Mouse (Mus musculus) Muller cell, postnatal 12 days (primary cell): ENCODE results near the gene Ppil4.

Source experiments
- DNase-seq: peaks from one replicate; pipeline ENCODE4 v3.0.0-alpha.2; 2015; ENCODE audit errors: inconsistent ontology term

Ppil4 gene

DNA sequence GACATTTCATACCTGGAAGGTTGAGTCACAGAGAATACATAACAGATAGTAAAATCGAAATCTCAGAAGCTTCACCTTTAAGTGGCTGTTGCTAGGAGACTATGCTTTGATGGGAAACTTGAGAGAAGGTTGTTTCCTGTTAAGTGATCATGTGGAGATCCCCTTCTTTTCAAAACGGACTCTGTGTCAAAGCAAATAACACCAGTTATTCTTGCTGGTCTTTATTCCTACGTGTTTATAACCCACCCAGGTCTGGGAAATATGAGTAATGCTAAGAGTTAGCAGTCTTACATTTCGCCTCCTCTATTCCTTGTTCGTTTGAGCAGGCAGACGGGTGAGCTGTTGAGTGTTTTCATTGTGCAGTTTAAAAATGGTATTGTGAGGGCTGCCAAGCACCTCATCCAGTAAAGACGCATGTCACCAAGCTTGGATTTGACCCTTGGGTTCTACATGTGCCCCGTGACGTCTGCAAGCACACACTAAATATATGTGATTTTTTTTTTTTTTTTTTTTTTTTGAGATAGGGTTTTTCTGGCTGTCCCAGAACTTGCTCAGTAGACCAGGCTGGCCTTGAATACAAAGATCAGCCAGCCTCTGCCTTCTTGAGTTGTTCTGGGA lies 32.1 kb downstream of the Ppil4 start:
- DNase-seq, result no peak

DNA sequence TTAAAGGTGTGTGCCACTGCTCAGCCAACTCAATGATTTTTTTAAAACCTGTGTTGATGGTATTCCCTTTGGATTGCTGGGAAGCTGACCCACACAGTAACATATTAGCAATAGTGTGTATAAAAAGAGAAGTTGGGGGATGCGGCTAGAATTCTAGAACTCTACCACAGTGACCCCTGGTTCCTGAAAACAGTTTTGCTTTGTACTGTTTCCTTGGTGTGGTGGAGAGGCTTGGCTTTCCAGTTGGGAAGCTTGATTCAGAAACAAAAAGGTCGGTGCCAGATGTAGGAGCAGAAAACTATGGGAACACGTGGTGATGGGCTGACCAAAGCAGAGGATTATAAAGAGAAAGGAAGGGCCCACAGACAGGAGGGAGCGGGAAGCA lies 32.6 kb downstream of the Ppil4 start:
- no peak for DNase-seq

DNA sequence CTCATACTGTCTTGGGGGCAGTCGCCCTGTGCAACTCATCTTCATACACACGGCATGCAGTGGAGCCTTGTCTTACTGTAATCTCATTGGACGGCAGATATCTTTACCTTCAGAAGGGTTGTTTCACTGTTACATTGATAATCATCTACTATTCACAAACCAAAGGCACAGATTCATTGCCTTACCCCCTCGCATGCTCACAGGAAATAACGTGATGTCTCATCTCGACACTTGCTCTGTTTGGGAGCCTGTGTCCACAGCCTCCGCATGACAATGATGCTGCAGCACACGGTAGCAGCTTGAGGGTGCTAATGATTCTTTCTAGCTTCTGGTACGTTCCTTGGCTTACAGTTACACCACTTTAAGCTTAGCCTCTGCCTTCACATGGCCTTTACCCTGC lies 33.4 kb downstream of the Ppil4 start:
- no peak for DNase-seq

DNA sequence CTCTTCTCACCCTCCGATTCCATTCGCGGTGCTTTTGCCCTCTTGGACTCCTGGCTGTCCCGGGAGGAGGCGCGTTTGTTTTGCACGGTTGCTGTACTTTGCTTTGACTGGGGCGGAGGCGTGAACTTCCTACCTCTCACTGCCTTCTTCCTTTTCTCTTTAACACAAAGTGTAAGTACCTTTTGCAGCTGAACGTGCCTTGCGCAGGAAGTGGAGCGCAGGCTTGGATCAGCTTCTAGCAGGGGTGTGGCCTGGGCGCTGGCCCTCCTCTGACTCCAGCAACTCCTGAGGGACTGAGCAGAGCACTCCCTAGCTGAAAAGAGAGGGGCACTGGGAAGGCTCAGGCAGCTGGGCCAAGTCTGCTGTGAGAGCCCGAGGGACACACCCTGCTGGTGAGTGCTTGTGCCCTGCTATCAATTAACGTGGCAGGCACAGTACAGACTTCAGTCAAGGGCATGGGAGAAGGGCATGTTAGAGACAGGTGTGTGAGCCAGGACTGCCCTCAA lies 39.5 kb downstream of the Ppil4 start, which contains the start of gene Zc3h12d:
Zc3h12d (plus strand) TSS at position 300 of the 506 bp plus-strand sequence.
- DNase-seq, result peak; percentile 22

DNA sequence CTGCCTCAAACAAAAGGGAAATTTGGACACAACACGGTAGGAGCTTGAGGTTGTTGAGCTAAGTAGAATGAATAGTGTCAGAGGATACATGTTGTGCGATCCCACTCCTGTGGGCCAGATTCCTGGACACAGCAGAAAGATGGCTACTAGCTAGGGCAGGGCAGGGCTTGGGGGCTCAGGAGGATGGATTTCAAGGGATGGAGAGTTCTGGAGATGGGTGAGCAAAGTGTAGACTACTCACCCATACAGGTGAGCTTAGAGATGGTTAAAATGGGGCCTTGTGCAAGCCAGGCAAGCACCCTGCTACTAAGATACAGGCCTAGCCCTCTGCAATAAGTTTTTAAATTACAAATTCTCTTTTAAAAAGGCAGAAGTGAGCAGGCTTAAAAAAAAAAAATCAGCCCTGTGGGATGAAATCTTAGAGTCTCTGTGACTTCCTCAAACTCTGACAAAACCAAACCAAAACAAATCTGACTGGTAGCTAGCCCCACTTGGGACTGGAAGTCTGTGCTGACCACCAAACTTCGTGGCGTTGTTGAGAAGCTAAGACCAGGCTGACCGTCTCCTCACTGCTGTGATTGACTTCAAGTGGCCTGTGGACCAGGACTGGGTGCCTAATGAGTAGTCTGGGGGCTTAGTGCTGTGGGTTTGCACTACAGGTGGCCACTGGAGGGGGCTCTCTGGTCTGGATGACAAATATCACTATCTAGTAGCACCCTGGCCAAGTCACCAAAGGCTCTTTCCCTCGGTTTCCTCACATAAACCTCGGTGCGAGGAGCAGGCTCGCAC lies 40.9 kb downstream of the Ppil4 start:
- no peak for DNase-seq

DNA sequence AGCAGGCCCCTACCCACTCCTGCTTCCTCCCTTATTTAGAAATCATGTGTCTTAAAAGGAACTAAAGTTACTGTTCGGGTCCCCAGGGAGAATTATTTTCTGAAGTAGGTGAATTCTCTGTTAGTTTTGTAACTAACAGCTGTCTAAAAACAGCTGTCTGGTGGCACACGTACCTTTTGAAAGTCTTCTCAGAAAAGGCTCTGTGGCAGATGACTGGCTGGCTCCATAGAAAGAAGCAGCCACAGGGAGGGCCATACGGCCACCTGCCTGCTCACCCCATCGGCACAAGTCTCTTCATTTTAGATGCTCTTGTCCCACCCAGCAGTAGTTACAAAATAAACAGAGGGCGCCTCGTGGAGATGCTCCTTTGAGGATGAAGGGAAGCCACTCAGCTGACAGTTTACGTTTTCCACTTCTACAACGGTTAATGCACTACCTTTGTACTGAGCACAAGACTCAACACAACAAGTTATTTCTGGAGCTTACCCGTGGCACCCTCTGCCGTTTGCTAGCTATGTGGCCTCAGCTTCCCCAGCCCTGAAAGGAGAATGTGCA lies 42.1 kb downstream of the Ppil4 start:
- no peak for DNase-seq

DNA sequence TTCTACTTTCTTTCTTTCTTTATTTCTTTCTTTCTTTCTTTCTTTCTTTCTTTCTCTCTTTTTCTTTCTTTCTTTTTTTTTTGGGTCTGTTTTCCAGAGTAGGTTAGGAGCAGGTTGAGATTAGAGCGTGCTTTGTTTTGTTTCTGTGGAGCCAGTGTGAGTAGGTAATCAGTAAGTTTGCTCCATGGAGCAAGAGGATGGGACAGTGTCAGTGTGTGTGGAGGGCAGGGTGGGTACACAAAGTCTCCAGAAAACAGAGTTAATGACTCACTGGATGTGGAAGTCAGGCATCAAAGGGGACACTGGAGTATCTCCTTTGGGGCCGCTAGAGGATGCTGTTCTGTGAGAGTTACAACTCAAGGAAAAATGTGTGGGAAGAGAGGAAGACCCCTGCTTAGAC lies 44.2 kb downstream of the Ppil4 start:
- DNase-seq, result no peak

DNA sequence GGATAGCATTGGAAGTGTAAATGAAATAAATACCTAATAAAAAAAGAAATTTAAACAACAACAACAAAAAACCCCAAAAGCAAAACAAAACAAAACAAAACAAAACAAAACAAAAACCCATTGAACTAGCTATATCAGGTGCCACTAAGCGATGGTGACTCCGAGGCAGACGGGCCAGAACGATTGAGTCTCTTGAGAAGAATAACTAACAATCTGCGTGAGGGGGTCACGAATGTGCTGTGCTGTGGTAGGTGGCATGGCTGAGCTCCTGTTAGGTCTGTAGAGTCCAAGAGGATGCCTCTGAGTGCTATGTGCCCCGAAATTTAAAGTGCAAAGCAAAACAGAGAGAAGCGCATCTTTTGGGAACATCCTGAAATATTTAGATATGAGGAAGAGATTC lies 44.8 kb downstream of the Ppil4 start:
- DNase-seq, result no peak

DNA sequence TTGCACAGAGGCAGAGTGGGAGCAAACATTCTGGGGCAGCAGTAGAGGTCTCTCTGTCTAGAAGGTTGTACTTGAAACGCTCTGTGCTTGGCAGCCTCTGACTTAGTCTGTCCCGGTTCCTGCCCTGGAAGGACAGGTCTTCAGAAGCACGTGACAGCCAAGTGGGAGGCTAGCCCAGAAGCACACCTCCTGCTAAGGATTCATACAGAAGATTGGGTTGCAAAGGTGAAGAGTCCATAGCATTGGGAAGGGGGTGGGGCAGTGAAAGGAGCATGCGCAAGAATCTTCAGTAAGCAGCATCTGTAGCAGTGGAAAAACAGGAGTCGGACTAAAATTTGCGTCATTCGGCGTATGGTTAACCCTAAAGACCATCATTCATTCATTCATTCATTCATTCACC lies 45.3 kb downstream of the Ppil4 start:
- no peak for DNase-seq

DNA sequence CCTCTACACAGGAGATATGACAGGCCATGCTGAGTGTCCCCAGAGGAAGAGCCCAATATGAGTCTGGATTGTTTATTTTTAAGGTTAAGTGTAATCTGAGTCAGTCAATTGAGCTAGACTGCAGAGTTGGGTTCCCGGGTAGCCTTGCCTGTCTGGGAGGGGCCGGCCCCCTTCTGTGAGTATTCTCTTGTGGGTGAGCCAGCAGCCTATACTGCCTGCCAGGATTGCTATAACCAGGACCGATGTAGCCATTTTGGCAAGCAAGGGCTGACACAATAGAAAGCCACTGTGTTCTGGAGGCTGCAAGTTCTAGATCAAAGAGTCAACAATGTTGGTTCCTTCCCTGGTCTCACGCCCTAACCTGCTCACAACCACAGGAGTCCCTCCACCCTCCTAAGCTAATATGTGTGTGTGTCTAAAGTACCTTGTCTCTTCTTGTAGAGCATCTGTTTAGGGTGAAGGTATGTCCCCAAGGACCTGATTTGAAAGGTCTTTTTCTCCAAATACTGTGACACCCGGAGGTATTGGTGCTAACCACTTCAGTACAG lies 46.3 kb downstream of the Ppil4 start:
- DNase-seq, result no peak

DNA sequence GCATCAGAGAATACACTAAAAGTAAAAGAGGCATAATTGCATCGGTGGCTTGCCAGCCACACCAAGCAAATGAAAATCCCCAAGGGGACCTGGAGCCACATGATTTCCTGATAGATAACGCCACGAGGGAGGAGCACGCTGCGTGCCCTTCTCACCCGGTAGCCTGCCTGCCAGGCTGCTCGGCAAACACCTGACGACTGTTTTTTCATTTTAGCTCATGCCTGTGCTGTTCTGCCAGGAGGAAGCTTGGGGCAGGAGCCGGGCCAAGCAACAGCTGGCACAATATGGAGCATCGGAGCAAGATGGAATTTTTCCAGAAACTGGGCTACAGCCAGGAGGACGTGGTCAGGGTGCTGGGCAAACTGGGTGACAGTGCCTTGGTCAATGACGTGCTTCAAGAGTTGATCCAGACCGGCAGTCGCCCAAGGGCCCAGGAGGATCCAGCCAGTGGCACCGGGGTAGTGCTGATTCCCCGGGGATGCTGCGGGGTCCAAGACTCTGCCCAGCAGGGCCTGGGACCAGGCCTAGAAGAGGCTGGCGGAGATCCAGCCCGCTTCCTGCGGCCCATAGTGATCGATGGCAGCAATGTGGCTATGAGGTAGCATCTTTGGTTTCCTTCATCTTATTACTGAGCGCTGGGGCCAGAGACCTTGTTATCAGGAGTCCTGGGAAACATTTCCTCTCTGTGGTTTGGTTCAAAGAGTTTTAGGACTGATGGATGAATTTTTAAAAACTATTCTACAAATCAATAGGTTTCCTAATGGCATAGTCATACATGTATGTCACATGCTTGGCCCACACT lies 47.1 kb downstream of the Ppil4 start:
- no peak for DNase-seq

DNA sequence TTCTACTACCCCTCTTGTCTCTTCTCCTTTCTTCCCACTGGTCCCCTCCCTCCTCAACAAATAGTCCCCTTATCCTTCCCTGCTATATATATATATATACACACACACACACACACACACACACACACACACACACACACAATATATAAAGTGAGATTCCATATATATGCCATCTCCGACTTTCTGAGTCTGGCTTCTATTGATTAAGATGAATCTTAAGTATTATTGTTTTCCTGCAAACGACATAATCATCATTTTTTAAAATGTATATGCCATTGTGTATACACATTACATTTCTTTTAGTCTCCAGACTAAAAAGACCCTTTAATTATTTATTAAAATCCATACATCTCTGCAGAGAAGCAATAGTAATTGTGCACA lies 47.7 kb downstream of the Ppil4 start:
- no peak for DNase-seq

DNA sequence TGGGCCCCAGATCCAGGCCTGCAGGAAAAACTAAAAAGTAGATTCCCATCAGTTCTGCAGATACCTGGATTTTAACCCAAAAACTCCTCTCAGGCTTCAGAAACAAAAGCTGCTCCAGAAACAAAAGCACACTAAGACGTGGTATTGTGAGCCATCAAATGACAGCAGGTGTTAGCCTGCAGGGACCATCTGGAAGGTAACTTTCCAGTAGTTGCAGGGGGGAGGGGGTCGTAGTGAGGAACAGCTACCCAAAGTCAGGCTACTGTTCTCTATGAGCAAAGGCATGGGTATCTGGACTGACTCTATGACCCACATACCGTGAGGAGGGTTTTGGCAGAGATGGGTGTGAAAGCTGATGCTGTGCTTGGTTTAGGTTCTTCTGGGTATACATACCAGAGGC lies 48.1 kb downstream of the Ppil4 start:
- no peak for DNase-seq

DNA sequence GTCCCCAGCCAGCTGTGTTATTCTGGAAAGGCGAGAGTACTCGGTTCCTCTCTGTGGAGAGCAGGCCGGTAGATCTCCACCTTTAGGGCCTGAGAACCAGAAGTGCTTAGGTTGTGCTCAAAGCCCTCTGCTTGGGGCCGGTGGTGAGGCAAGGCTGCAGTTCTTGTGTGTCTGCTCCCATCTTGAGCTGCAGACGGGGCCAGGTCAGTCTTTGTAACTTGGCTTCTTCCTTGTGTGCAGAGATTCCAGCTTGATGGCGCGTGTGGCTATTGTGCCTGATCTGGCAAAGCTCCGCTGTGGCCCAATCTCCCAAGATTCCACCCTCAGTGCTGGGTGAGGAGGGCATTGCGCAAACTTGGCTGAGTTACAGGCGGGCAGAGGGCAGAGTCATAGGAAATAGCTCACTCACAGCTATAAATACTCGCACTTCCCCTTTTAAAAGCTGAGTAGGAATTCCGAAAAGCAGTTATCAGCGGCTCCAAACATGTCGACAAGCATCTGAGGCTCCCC lies 48.9 kb downstream of the Ppil4 start:
- peak; percentile 44 for DNase-seq

DNA sequence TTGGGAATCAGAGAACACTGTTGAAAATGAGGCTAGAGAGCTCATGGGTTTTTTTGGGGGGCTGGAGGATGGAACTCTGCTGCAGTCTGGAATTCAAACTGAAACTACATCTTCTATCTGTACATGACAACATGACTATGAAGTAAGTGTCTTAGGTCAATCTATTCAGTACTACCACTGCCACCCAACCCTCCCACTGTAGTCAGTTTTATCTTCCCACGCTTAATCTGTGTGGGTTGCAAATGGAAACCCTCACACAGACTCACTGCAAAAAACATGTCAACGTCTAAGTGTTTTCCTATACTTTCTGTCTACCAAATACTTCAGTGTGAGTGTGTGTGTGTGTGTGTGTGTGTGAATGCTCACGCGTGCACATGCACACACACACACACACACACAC lies 50.5 kb downstream of the Ppil4 start:
- DNase-seq, result no peak

DNA sequence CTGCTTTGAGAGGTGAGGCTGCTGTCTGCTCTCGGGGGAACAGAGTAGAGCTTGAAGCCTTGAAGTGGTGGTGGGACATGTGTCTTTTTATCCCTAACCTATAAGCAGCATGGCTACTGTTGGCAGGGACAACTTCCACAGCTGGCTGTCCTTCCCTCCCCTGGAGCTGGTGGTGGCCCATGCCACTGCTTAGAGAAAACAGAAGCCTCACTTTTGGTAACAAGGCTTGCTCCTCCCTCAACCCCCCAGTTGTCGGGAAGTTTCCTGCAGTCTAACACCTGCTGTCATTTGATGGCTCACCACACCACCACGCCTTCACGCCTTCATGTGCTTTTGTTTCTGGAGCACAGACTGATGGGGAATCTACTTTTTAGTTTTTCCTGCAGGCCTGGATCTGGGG lies 51.5 kb downstream of the Ppil4 start:
- DNase-seq, result no peak

DNA sequence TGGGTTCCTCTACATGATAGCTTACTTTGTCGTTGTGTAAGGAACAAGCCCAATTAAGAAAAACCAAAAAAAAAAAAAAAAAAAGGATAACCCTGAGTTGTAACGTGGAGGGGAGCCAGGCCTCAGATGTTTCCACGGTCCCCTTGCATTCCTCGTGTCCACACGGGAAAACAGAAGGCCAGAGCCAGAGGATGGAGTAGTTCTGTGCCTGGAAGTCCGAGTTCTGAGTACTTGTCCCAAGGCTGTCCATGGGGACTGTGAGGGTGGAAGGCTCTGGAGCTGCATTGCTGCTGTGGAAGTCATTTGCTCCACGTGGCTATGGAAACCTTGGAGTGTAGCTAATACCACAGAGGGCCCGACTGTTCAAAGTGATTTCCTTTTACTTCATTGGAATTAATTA lies 52.4 kb downstream of the Ppil4 start:
- DNase-seq, result no peak

DNA sequence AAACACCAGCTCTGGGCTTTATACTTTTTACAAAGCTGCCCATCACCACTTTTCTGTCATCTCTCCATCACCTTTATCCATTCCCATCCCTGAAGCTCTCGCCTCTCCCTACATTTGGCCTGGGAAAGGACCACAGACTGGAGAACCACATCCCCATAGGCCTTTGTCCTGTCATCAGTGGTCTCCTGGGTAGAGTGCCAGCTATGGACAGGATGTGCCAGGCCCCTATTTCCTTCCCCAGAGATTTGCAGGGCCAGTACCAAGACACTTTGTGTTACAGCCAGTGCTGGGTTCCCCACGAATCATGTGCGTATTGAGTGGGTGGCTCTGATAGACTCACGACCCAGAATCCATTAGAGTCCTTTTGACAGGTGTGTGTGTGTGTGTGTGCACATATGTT lies 53.3 kb downstream of the Ppil4 start:
- no peak for DNase-seq

DNA sequence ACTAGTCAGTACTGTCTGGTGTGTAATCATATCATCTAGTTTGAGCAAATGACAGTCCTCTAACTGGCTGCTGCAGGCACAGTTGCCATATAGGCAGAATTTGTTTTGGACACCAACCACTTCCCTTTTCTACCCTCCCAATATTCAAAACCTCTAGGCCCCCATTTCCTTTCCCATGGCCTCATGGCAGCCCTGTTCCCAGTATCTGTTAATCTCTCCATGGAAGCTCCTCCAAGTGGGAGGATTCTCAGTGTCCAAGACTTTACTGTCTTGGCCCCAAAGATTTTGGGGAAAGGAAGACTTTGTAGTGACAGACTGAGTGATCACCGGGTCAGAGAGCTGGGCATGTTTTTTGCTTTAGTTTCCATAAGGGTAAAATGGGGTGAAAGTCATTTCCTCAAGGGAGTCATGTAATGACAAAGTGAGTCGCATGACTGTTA lies 54.5 kb downstream of the Ppil4 start:
- DNase-seq, result no peak

DNA sequence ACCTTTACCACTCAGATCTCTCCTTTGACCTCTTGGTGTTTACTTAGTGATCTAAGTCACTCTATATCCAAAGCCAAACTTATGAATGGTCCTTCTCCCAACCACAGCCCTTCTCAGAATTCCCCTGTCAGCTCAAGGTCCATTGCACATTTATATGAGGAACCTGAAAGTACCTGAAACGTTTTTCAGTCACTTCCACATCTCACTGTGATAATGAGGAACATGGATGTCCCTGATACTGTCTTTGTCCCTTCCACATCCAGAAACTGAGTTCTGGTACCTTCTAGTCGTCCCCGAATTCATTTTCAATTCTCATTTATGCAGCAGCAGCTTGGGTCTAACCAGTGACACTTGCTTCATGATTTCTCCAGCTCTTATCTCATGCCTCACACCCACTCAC lies 59.2 kb downstream of the Ppil4 start:
- DNase-seq, result no peak

DNA sequence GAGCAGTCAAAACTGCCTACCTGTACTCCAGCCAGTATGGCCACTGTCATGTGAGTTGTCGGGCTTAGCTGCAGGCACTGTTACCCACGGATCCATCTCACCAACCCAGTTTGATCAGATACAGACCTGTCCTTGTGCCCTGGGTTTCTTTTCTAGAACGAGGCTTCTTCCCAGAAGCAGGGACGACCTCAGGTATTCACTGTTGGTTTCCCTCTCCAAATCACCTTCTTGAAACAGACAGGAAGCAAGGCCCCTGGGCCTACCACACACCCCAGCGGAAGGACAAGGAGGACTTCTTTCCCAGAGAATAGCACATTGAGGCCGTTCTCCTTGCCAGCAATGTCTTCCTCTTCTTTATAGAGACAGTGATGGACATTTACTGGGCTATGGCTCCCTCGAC lies 67.8 kb downstream of the Ppil4 start:
- no peak for DNase-seq
